Mouse (Mus musculus): ENCODE measurements around the gene Elmo3. TPM values are rescaled to one million over a fixed set of nuclear protein-coding genes. Genes with fewer than 3 reads are reported as not detected.
"Not testable (repeated sequence)": the region's sequence is repeated elsewhere in the genome, so short reads cannot be mapped to it uniquely, and the experiment has no call there.

Gene Elmo3
- polyA plus RNA-seq, 1 experiment, result 107 TPM

- TF ChIP-seq POLR2A (IDR thresholded peaks at IDR 0.05; ENCODE audit: low read depth, low read length) (no peak), CTCF (IDR thresholded peaks at IDR 0.05; ENCODE audit: extremely low read depth, insufficient read length, insufficient replicate concordance, low read depth, low read length) (no peak)
- H3K36me3 ChIP-seq (ENCODE audit: control insufficient read depth, insufficient read depth, low read length), result no peaks in the 10 kb centered on the region
- 82% methylated on average over 5 of the region's 5 CpGs for WGBS
- no peak overlapping the region for H3K4me3 ChIP-seq (ENCODE audit: low read depth, low read length)
- no peak overlapping the region for H3K27ac ChIP-seq (ENCODE audit: insufficient read depth, low read depth, low read length)
- no peaks in the 10 kb centered on the region; the same call in 1 of the 2 replicates for H3K27me3 ChIP-seq (ENCODE audit: control insufficient read depth, insufficient read depth, low read length)
- H3K4me1 ChIP-seq (ENCODE audit: control insufficient read depth, insufficient read depth, insufficient read length, low read length), result peaks cover 13% of the 10 kb centered on the region
These were observed 17.2 kb upstream of the Elmo3 start for GRCm38 (mm10) chr8:105288231-105288630.

GRCm38 (mm10) chr8:105288958-105289732 is 16.3 kb upstream of the Elmo3 start:
- Histone ChIP-seq H3K4me3 (ENCODE audit: low read depth, low read length) (peak overlapping the region; percentile 75), H3K27me3 (ENCODE audit: control insufficient read depth, insufficient read depth, low read length) (no peaks in the 10 kb centered on the region; the same call in 1 of the 2 replicates), H3K4me1 (ENCODE audit: control insufficient read depth, insufficient read depth, insufficient read length, low read length) (peaks cover 12% of the 10 kb centered on the region), H3K36me3 (ENCODE audit: control insufficient read depth, insufficient read depth, low read length) (no peaks in the 10 kb centered on the region), H3K27ac (ENCODE audit: insufficient read depth, low read depth, low read length) (peak overlapping the region; percentile 23; the same call in 1 of the 2 replicates)
- TF ChIP-seq CTCF (IDR thresholded peaks at IDR 0.05; ENCODE audit: extremely low read depth, insufficient read length, insufficient replicate concordance, low read depth, low read length) (peak; percentile 8; the same call in 1 of the 2 replicates), POLR2A (IDR thresholded peaks at IDR 0.05; ENCODE audit: low read depth, low read length) (0 out of 2 replicates have a peak, but pooled peaks have one; percentile 13)
- 1% methylated on average over 53 of the region's 53 CpGs for WGBS

GRCm38 (mm10) chr8:105289805-105290460 is 15.5 kb upstream of the Elmo3 start, which contains the start of gene 4931428F04Rik:
Gene 4931428F04Rik, minus strand, starts transcription at chr8:105289864.
- peak within 1 kb of the TSS; percentile 23; the same call in 1 of the 2 replicates for H3K27ac ChIP-seq (ENCODE audit: insufficient read depth, low read depth, low read length)
- H3K27me3 ChIP-seq (ENCODE audit: control insufficient read depth, insufficient read depth, low read length), result no peaks in the 10 kb centered on the region; the same call in 1 of the 2 replicates
- H3K4me3 ChIP-seq (ENCODE audit: low read depth, low read length), result peak within 1 kb of the TSS; percentile 75
- 3% methylated on average over 43 of the region's 43 CpGs for WGBS
- peaks cover 12% of the 10 kb centered on the region for H3K4me1 ChIP-seq (ENCODE audit: control insufficient read depth, insufficient read depth, insufficient read length, low read length)
- TF ChIP-seq POLR2A (IDR thresholded peaks at IDR 0.05; ENCODE audit: low read depth, low read length) (no peak), CTCF (IDR thresholded peaks at IDR 0.05; ENCODE audit: extremely low read depth, insufficient read length, insufficient replicate concordance, low read depth, low read length) (0 out of 2 replicates have a peak, but pooled peaks have one; percentile 31)
- H3K36me3 ChIP-seq (ENCODE audit: control insufficient read depth, insufficient read depth, low read length), result no peaks in the 10 kb centered on the region

GRCm38 (mm10) chr8:105290554-105291314 is 14.7 kb upstream of the Elmo3 start:
- H3K27ac ChIP-seq (ENCODE audit: insufficient read depth, low read depth, low read length), result no peak overlapping the region
- H3K36me3 ChIP-seq (ENCODE audit: control insufficient read depth, insufficient read depth, low read length), result no peaks in the 10 kb centered on the region
- WGBS, result 9% methylated on average over 31 of the region's 31 CpGs
- peak overlapping the region; percentile 75; the same call in 1 of the 2 replicates for H3K4me3 ChIP-seq (ENCODE audit: low read depth, low read length)
- H3K4me1 ChIP-seq (ENCODE audit: control insufficient read depth, insufficient read depth, insufficient read length, low read length), result peaks cover 12% of the 10 kb centered on the region
- H3K27me3 ChIP-seq (ENCODE audit: control insufficient read depth, insufficient read depth, low read length), result no peaks in the 10 kb centered on the region; the same call in 1 of the 2 replicates
- TF ChIP-seq CTCF (IDR thresholded peaks at IDR 0.05; ENCODE audit: extremely low read depth, insufficient read length, insufficient replicate concordance, low read depth, low read length) (peak; percentile 96; the same call in 1 of the 2 replicates), POLR2A (IDR thresholded peaks at IDR 0.05; ENCODE audit: low read depth, low read length) (peak; percentile 31; the same call in 1 of the 2 replicates)

GRCm38 (mm10) chr8:105291364-105291763 is 14.0 kb upstream of the Elmo3 start:
- WGBS, result 61% methylated on average over 8 of the region's 8 CpGs
- peaks cover 15% of the 10 kb centered on the region for H3K4me1 ChIP-seq (ENCODE audit: control insufficient read depth, insufficient read depth, insufficient read length, low read length)
- H3K4me3 ChIP-seq (ENCODE audit: low read depth, low read length); H3K27me3 ChIP-seq (ENCODE audit: control insufficient read depth, insufficient read depth, low read length); H3K27ac ChIP-seq (ENCODE audit: insufficient read depth, low read depth, low read length); H3K36me3 ChIP-seq (ENCODE audit: control insufficient read depth, insufficient read depth, low read length): not testable (repeated sequence)

GRCm38 (mm10) chr8:105291802-105292201 is 13.6 kb upstream of the Elmo3 start:
- peaks cover 15% of the 10 kb centered on the region for H3K4me1 ChIP-seq (ENCODE audit: control insufficient read depth, insufficient read depth, insufficient read length, low read length)
- H3K36me3 ChIP-seq (ENCODE audit: control insufficient read depth, insufficient read depth, low read length); H3K27ac ChIP-seq (ENCODE audit: insufficient read depth, low read depth, low read length); H3K27me3 ChIP-seq (ENCODE audit: control insufficient read depth, insufficient read depth, low read length); H3K4me3 ChIP-seq (ENCODE audit: low read depth, low read length): not testable (repeated sequence)
- 59% methylated on average over 3 of the region's 3 CpGs for WGBS

All from small intestine, adult 2 months (tissue).